Mouse (Mus musculus): ENCODE data around the gene Cfl1.
"Not testable (repeated sequence)": the region's sequence is repeated elsewhere in the genome, so short reads cannot be mapped to it uniquely, and the experiment has no call there.

The Cfl1 gene

GRCm38 (mm10) chr19:5488878-5489571 lies 1.2 kb upstream of the Cfl1 start:
- DNase-seq (ENCODE audit: low spot score): peak; percentile 95

GRCm38 (mm10) chr19:5489721-5490120 lies 534 bp upstream of the Cfl1 start:
- not testable (repeated sequence) for DNase-seq (ENCODE audit: low spot score)

- peak; percentile 82 for DNase-seq (ENCODE audit: low spot score)
These were observed 848 bp downstream of the Cfl1 start for GRCm38 (mm10) chr19:5490898-5491708.

- no peak for DNase-seq (ENCODE audit: low spot score)
These were observed 2.4 kb downstream of the Cfl1 start for GRCm38 (mm10) chr19:5492641-5493040.

GRCm38 (mm10) chr19:5493301-5493721 lies 3.1 kb downstream of the Cfl1 start:
- DNase-seq (ENCODE audit: low spot score): not testable (repeated sequence)

GRCm38 (mm10) chr19:5494314-5494713 lies 4.1 kb downstream of the Cfl1 start:
- DNase-seq (ENCODE audit: low spot score): no peak

GRCm38 (mm10) chr19:5495353-5496051 lies 5.2 kb downstream of the Cfl1 start:
- DNase-seq (ENCODE audit: low spot score): no peak

- DNase-seq (ENCODE audit: low spot score): no peak
These were observed 5.8 kb downstream of the Cfl1 start for GRCm38 (mm10) chr19:5496052-5496370.

- DNase-seq (ENCODE audit: low spot score): no peak
These were observed 10.1 kb downstream of the Cfl1 start for GRCm38 (mm10) chr19:5500330-5500875.

GRCm38 (mm10) chr19:5503687-5504086 lies 13.4 kb downstream of the Cfl1 start, which contains the start of gene 1700020D05Rik:
Gene 1700020D05Rik (minus strand): TSS chr19:5503787.
- DNase-seq (ENCODE audit: low spot score): no peak

GRCm38 (mm10) chr19:5510031-5511026 lies 20.1 kb downstream of the Cfl1 start, which contains the start of gene Snx32:
Gene Snx32 (minus strand): TSS chr19:5510538.
- DNase-seq (ENCODE audit: low spot score): peak; percentile 90

GRCm38 (mm10) chr19:5511074-5511632 lies 20.9 kb downstream of the Cfl1 start:
- DNase-seq (ENCODE audit: low spot score): peak; percentile 19

- DNase-seq (ENCODE audit: low spot score): no peak
These were observed 22.1 kb downstream of the Cfl1 start for GRCm38 (mm10) chr19:5512091-5513004.

GRCm38 (mm10) chr19:5513005-5513349 lies 22.7 kb downstream of the Cfl1 start:
- DNase-seq (ENCODE audit: low spot score): no peak

GRCm38 (mm10) chr19:5515840-5516777 lies 25.9 kb downstream of the Cfl1 start:
- no peak for DNase-seq (ENCODE audit: low spot score)

GRCm38 (mm10) chr19:5516906-5517505 lies 26.8 kb downstream of the Cfl1 start:
- no peak for DNase-seq (ENCODE audit: low spot score)

- DNase-seq (ENCODE audit: low spot score): no peak
These were observed 28.5 kb downstream of the Cfl1 start for GRCm38 (mm10) chr19:5518721-5519120.

- DNase-seq (ENCODE audit: low spot score): no peak
These were observed 34.9 kb downstream of the Cfl1 start for GRCm38 (mm10) chr19:5525204-5525603.

Data from spleen, adult 12 weeks (tissue).